Mouse (Mus musculus) spleen, postnatal 36 days (tissue): Measurements from ENCODE around the gene Ryr2.
"Not testable (repeated sequence)": the region's sequence is repeated elsewhere in the genome, so short reads cannot be mapped to it uniquely, and the experiment has no call there.

Source experiments
- DNase-seq, 2 experiments: peaks; one replicate each; pipeline ENCODE4 v3.0.0; 2022; ENCODE audit warnings: low spot score in 2 of 2, mixed read lengths in 1 of 2

The Ryr2 gene

DNA sequence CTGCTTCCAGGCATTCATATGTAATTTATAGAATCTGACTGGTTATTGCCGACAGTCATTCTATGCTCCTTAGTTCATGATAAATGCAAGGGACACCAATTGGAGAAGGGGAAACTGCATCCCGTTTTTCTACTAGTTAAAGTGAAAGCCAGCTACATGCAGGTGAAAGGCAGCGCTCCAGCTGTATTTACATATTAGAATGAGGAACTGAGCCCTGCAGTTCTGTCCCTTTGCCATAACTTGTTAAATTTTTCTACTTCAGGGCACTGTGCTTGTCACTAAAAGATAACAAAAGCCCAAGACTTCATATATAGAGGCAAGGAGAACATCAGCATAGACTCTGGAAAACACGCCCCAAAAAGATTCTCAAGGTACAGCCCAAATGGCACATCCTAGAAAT is 165.0 kb downstream of the Ryr2 start:
- no peak for DNase-seq

GRCm38 (mm10) chr13:11934297-11935060 is 172.3 kb downstream of the Ryr2 start:
- DNase-seq = not testable (repeated sequence)

GRCm38 (mm10) chr13:11933334-11933733 is 173.4 kb downstream of the Ryr2 start:
- DNase-seq = no peak

- no peak for DNase-seq
Observed at GRCm38 (mm10) chr13:11928709-11929108, 178.0 kb downstream of the Ryr2 start.

DNA sequence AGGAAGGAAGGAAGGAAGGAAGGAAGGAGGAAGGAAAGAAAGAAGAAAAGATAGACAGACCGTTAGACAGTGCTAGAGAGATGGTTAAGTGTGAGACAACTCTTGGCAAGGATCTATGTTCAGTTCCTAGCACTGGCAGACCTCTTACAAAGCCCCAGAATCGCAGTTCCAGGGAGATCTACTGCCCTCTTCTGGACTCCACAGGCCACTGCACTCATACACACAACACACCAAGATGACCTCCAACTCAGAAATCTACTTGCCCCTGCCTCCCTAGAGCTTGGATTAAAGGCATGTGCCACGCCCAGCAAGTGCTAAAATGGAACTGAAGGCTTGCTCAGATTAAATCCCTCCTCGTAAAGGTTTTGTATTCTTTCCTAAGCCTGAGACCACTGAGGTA is 179.0 kb downstream of the Ryr2 start:
- no peak for DNase-seq

GRCm38 (mm10) chr13:11926720-11927500 is 179.8 kb downstream of the Ryr2 start:
- DNase-seq = no peak

GRCm38 (mm10) chr13:11926215-11926614 is 180.5 kb downstream of the Ryr2 start:
- no peak for DNase-seq

- DNase-seq = no peak
Observed at GRCm38 (mm10) chr13:11924732-11925131, 182.0 kb downstream of the Ryr2 start.

- no peak for DNase-seq
Observed at GRCm38 (mm10) chr13:11920495-11920894, 186.2 kb downstream of the Ryr2 start.

DNA sequence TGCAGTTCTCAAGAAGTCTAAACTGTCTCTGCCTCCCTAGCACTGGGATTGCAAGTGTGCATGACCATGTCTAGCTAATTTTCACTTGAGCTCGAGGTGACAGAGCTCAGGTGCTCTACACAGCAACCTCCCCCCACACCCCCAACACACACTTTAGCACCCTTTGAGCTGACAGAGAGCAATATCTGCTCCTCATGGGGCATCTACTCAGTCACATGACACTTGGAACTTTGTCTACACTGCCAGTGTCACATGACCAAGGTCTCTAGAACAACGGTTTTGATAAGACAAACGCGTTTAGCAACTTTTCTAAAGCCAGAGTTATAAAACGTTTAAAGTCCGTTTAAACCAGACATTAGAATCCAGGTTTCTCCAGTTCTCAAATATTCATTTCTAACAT is 187.3 kb downstream of the Ryr2 start:
- no peak for DNase-seq

DNA sequence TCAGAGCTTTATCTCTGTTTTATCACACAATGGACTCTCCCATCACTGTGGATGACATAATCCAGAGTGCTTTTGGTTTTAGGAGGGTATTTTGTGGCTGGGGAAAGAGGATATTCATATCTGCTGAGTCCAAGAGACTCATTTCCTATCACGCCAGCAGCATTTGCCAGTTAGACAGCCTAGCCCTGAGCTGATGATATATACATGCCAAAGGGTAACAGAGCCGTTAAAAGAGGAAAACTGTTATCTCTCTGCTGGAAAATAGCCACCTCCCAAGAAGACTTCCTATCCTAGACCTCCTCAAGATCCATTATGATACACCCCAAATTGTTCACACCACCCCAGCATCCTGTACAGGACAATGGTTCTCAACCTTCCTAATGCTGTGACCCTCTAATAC is 191.1 kb downstream of the Ryr2 start:
- DNase-seq = no peak

DNA sequence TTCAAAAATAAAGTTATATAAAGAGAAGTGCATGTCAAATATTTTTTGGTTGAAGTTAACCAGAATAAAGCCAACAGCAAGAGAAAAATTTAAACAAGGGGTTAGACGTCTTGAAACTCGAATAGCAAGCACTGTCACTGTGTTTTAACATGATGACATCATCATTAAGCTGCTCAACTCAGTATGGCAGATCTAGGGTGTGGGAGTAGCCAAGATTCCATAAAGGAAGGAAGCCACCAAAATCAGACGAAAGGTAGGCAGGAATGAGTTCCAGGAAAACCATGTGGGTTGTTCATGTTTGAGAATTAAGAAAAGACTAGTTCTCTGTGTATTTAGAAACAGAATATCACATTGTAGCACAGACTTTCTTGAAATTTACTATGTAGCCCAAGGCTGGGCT is 192.1 kb downstream of the Ryr2 start:
- DNase-seq = no peak

DNA sequence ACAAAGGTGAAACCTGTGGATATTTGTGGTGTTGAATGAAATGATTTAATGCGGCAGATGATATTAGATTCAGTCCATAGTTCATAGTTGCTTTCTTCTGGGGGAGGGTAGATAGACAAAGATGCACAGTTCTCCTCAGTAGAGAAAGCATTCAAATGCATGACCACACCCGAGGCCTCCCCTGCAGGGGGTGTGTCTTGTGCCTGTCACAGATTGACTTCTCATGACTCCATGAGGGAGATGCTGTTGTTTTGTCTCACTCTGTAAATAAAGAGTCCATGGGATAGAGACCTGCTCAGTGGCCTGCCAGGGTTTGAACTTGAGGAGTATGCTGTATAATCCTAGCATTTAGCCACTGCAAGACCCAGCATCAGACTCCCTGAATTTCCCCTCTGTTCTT is 194.5 kb downstream of the Ryr2 start:
- no peak for DNase-seq

DNA sequence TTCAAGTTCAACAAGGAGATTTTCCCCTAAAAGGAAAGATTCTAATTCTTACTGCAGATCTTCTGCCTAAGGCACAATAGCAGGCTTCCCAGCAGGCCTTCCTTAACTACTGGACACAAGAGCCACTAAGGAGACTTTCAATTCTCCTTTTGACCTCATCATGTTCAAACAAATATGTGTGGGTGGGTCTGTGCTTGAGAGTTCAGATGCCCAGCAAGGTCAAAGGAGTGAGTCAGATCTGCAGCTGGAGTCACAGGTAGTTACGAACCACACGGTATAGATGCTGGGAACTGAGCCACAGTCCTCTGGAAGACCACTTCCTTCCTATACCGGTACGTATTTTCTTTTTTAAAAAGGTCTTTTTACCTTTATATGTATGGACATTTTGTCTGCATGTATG is 198.6 kb downstream of the Ryr2 start:
- DNase-seq = no peak

GRCm38 (mm10) chr13:11905126-11905525 is 201.6 kb downstream of the Ryr2 start:
- no peak for DNase-seq

DNA sequence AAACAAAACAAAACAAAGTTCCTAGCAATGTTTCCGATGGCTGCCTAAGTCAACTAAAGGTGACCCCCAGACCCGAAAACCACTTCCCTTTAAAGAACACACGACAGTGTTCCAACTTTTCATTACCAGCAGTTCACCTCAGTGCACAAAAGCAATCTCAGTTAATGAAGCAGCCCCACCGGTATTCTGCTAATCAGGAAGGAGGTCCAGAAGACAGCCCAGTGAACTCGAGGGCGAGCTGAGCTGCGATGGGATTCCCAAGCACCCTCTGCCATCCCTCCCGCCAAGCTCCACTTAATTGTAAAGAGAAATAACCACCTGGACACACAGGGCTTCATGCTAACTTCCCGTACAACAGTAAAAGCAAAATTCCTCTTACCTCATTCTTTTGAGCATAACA is 203.5 kb downstream of the Ryr2 start:
- no peak for DNase-seq

DNA sequence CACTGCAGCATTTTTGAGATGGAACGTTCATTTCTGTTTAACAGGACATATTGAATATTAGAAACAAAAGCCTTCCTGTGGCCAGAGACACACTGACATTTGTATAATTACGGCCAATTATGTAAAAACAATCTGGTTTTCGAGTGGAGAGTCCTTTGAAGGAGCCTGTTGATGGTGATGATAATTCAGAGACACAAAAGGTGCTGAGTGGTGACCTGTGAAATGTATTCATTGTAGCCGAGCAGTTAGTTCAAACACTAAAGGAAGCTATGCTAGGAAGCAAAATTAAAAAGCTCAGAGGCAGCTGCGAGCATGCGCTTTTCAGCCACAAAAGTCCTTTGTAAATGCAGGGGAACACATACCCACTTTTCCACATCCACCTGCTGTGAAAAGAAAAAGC is 203.9 kb downstream of the Ryr2 start:
- no peak for DNase-seq

GRCm38 (mm10) chr13:11900631-11901030 is 206.1 kb downstream of the Ryr2 start:
- no peak for DNase-seq

- DNase-seq = no peak
Observed at GRCm38 (mm10) chr13:11895631-11896030, 211.1 kb downstream of the Ryr2 start.

DNA sequence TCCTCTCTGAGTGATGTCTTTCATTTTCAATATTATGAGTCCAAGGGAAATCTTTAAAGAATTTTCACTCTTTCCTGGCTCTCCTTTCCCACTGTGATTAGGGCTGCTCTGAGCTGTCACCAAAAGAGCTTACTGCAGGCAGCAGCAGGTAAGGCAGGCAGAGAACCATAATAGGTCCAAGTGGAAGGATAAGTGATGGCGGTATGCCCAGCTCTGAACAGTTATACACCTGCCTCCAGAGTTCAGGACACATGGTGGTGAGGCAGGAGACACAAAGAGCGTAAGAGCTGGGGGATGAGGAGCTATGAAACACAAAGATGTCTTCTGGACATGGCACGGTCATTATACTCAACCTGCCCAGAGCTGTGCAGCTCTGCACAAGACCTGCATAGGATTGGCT is 215.0 kb downstream of the Ryr2 start:
- DNase-seq = no peak

- no peak for DNase-seq
Observed at GRCm38 (mm10) chr13:11891115-11891514, 215.6 kb downstream of the Ryr2 start.

DNA sequence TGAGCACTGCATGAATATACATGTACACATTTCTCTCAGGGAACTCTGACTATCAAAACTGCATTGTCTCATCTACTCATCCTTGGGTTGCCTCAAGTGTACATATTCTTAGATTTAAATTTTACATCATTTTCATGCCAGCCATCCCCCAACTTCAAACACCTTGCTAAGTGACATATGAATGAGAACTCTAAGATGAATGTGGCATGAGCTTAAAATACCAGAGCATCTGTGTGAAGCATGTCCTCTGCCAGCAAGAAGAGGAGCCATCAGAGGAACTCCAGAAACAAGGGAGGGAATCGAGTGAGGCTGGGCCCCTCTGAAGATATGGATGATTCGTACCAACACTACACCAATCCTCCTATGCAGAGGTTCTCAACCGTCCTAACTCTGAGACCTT is 222.6 kb downstream of the Ryr2 start:
- no peak for DNase-seq

DNA sequence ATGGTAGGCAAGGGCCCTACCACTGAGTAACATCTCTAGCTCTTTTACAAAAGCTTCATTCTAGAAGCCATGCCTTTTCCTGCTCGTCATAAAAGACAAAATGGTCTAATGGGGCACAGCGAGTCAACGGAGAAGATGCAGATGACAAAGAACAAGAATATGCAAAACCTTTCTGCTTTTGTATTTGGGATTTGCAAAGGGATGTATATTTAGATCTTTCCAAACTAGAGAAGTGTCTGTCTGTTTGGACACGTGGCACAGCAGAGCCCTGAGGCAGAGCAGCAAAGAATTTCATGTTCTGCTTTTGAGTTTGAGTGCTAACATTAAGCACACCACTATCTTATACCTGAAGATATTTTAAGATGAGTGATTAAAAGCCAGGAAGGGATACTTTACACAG is 224.4 kb downstream of the Ryr2 start:
- no peak for DNase-seq
